Mouse (Mus musculus) c-Kit-positive CD71-positive TER-119-positive erythroid progenitor cells, embryonic 14.5 days (primary cell): Measurements from ENCODE around the gene Pdlim4.

Experiments
- DNase-seq: peaks from one replicate; pipeline ENCODE4 v3.0.0-alpha.2; 2013; ENCODE audit warnings: low spot score

Gene Pdlim4

DNA sequence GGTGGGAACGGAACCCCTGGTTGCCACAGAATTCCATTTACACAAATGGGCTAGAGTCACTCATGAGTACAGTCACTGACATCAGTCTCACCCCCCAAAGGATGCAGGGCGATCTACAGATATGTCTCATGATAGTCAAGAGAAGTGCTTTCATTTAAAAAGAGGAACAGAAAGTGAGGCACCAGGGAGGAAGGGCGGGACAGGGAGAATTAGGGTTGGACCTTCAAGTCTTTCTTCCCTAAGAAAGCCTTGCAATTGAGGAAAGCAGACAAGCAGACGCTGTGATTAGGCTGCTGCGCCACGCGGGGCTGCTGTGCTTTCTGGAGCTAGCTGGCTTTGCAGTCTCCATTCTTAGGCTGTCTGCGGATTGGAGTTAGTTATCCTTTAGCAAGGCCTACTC is 22.9 kb upstream of the Pdlim4 start:
- no peak for DNase-seq

DNA sequence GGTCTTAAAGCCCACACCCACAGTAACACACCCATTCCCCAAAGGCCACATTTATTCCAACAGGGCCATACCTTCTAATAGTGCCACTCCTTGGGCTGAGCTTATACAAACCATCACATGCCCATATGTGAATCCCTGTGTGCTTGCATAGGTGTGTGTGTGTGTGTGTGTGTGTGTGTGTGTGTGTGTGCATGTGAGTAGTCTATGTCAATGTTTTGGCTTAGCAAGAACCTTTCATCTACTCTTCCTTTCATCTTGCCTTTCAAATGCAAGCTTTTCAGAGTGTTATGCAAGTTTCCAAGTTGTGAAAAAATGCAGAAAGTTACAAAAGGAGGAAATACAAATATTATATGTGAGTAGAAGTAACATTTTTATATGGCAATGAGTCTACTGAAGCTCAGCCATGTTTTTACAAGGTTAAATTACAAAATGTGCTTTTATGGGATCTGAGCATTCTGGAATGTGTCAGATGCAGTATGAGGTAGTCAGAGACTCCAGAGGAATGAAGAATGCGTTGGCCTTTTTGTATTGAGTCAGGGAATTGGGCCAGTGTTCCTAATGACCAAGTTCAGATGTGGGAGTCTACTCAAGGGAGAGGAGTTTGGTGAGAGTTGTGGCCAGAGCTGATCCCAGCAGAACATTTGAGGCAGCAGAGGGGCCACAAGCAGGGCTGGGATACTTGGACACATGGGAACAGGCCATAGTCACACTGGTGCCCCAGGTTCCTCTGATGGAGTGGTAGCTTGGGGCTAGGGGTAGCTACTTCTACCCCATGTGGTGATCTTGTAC is 21.5 kb upstream of the Pdlim4 start:
- DNase-seq, result no peak

DNA sequence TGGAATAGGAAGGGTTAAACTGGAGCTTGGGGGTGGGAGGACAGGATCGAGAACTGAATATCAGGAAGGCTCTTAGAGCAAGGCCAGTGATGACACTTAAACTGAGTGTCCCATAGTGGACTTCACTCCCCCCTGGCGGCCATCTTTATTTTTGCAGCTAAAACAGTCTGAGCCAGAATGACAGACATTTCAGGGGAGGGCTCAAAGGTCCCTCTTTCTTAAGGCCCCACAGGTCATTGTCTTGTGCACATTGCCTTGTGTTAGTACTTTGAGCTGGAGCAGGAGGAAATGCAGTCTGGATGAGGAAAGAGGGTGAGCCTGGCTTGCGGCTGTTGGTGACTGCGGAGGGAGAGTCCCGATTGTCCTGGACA is 20.1 kb upstream of the Pdlim4 start:
- peak; percentile 62 for DNase-seq

DNA sequence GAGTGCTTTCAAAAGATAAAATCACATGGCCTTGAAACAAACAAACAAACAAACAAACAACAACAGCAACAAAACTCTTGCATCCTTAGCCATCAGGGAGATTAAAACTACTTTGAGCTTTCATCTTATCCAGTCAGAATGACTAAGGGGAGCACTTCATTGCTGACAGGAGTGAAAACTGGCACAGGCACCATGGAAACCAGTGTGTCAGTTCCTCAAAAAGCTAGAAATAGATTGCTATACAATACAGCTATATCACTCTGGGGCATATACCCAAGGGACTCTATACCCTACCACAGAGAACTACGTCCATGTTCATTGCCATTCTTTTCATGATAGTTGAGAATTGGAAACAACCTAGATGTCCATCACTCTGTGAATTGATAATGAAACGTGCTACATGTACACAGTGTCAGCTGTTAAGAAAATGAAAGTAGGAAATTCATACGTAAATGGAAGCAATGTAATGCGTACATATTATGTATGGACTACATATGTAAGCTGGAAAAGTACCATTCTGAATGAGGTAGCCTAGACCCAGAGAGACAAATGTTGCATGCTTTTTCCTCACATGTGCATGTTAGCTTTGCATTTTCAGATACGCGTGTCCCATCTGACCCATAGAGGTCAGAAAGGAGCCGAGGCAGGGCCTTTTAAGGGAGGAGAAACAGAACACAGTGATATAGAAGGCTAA is 19.6 kb upstream of the Pdlim4 start:
- no peak for DNase-seq

DNA sequence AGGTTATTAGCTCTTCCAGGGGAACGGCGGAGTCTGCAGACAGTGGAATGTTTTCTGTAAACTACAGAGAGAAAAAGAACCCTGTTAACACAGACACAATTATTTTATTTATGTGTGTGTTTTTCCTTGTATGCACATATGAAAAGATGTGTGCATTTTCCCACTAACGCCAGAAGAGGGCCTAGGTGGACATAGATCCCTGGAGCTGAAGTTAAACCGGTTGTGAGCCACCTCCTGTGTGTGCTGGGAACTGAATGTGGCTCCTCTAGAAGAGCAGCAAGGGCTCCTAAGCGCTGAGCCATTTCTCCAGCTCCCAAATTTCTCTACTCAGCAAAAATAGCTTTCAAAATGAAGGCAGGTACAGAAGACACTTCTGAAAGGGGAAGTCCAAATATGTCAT is 17.0 kb upstream of the Pdlim4 start:
- no peak for DNase-seq

DNA sequence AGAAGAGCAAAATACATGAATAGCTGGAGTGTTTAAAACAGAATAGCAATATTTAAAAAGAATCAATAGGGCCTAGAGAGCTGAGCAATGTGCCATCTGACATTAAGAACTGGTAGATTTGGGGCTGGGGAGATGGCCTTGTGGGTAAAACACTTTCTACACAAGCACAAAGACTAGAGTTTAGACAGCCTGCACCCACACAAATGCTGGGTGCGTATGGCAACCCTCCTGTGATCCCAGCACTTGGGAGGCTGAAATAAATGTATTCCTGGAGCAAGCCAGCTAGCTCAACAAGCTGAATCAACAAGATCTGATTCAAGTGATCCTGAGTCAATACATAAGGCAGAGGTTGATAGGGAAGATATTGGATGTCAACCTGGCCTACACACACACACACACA is 16.2 kb upstream of the Pdlim4 start:
- DNase-seq, result no peak

DNA sequence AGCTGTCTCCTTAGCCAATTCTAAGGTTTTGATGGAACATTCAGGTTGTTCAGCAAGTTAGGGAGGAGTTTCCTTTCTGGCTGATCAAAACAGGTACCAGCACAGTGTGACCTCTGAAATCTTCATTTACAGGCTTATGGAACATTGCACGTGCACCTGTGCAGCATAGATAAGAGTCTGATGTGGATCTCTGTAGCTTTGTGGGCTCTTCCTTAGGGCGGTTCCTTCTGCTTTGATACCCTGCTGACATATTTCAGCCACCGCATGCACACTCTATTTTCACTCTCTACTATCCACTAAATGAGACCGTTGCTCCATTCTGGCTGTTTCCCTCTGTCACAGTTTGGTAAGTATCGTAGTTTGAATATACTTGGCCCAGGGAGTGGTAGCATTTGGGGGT is 13.9 kb upstream of the Pdlim4 start:
- no peak for DNase-seq

DNA sequence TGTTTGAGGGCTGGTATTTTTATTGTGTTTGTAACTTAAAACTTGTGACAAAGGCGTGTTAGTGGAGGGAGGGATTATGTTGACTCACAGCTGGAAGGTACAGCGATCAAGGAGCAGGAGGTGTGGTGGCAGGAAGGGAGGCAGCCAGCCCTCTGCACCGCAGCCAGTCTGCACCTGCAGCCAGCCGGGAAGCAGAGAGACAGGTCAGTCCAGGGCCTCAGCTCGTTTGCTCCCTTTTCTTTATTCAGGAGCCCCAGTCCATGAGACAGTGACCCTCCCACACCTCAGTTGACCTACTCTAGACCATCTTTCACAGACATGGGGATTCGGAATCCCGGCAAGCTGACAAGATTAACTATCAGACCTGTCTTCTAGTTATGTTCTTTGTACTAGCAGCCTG is 11.6 kb upstream of the Pdlim4 start:
- no peak for DNase-seq

DNA sequence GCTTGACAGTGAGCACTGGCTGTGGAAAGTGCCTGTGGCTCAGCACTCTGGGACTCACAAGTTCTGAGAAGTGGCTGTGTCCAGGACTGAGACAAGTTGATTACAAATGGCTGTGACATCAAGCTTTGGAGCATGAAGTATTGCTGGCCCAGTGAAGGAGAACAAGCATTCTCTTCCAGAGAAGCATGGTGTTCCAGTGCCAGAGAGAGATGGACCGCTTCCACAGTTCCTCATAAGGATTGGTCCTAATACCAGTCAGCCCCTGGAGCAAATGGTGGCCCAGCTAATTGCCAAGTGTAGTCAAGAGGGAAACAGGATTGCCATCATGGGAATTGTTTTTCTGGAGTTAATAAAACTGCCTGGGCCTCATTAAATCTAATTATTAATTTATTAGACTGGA is 7.3 kb upstream of the Pdlim4 start:
- DNase-seq, result no peak

DNA sequence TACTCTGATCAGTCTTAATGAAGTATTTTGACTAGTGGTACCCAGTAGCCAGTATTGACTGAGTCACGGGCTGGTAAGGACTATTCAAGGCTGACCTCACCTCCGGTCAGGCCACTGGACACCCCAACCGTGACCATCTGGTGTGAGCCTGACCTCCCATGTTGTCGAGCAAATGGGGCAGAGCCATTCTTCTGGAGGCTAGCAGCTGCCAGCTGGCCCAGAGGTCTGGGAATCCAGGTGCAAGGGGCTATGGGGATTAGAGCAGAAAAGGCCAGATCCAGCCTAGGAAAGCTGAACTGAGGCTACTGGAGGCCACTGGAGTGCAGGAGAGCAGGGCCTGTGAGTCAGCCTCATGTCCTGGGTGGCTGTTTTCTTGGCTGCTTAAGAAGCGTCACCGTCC is 6.5 kb upstream of the Pdlim4 start:
- no peak for DNase-seq

DNA sequence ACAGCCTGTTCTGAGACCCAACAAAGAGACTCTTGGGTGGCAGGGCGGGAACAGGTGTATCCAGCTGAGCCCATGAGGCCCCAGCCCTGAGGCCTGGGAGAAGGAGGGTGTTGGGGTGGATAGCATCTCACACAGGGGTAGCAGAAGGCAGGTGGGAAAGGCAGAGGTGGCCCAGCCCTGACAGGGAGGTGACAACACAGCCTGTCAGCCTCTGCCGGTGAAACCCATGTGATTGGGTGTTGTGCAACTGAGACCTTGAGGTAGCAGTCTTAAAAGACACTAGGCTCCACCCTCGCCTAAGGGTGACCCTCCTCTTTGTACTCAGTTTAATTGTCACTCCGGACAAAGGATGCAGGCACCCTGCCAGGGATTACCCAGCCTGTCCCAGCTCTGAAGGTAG is 4.5 kb upstream of the Pdlim4 start:
- no peak for DNase-seq

DNA sequence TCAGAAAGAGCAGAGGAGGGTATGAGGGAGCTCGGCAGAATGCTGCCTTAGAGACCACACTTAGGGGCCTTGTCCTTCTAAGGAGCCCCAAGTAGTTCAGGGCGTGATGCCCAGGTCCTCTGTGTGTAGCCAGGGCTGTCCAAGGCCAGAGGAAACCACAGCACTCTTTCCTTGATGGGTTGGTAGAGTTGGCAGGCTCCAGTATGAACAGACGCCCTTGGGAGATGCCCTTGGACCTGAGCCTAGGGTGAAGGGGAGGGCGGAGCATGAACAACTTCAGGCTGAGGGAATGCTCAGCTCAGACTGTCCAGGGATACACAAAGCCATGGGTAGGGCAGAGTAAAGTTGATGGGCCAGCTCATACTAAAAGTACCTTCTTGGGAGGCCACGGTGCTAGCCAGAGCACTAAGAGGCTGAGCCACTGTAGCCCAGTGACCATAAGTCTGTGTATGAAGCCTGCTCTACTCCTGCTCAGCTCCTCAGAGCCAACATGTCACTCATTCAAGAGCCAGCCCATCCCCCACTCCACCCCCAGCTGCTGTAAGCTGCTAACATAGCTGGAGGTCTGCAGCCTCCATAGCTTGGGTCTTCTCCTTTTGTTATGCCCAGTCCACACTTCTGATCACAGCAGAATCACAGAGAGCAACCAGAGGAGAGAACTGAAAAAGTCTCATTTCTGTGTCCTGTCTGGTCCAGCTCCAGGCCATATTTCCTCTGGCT is 3.1 kb upstream of the Pdlim4 start:
- DNase-seq, result no peak

DNA sequence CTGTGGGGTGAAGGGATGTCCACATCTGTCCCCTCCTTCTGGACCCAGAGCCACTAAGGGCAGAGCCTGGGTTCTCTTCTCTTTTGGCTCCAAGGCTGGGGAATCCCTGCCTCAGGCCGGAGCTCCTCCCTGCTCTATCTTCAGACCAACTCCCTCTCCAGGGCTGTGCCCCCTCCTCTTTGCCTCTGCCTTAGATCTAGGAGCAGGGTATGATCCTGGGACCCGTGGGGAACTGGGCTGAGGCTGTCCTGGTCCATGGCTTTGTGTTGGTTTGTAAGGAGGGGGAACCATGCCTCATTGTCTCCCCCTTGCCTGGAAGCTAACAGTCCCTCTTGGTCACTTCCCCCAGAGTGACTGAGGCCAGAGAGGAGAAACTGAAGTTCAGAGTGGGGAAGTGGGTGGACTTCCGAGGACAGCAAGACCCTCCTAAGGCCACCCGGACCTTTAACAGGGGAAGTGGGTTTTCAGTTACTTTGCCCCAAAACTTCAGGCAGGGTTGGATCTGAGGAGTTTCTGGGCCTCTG is 756 bp downstream of the Pdlim4 start:
- no peak for DNase-seq

DNA sequence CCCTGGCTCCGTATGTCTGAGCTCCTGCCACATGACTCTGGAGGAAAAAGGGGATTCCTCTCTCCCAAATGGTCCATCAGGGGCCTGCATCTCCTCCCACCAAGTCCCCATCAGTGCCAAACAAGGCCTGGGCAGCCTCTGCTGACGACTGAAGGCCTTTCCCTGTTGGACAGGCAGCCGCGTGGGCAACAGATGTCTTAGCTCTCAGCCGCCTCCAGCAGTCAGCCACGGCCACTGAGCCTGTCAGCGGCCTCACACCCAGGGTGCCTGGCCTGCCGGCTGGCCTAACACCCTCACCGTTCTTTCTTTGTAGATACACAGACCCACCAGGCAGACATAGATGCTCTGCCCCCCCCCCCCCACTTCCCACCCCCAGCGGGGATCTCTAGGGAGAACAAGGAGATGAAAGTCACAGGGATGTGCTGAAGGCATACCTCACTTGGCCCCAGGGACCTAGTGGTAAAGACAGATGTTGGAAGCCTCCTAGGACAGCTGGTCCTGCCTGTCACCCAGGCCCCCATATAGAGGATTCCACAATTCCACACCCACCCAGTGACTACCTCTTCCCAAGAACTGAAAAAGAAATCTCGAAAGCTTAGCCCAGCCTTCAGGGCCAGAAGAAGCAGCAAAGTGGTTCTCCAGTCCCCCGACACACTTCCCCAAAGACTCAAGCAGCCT is 1.4 kb downstream of the Pdlim4 start:
- no peak for DNase-seq

DNA sequence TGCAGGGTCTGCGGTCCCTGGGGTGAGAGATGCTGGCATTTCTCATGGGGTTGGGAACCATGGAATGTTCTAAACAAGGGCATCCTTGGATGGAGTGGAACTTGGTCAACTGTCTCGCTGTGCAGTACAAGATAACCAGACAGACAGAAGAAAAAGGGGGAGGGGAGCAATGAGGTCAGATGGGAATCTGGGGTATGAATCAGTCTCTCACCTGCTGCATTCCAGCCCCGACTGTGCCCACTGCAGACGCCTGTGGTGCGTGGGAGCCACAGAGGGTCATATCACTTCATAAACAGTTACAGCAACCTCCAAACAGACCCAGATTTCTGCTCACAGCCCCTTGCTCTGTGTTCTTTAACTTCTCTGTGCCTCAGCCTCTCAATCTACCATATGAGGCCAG is 2.4 kb downstream of the Pdlim4 start:
- no peak for DNase-seq

DNA sequence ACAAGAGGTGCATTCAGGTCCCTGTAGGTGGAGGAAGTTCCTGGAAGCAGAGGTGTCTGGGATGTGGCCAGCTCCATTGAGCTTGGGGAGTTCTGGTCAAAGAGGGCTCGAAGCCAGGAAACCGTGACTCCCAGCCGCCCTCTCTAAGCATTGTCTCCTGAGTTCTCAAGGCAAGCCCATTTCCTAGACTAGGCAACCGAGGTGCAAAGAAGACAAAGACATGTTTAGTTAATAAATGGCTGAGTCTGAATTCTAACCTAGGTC is 3.0 kb downstream of the Pdlim4 start:
- DNase-seq, result no peak

DNA sequence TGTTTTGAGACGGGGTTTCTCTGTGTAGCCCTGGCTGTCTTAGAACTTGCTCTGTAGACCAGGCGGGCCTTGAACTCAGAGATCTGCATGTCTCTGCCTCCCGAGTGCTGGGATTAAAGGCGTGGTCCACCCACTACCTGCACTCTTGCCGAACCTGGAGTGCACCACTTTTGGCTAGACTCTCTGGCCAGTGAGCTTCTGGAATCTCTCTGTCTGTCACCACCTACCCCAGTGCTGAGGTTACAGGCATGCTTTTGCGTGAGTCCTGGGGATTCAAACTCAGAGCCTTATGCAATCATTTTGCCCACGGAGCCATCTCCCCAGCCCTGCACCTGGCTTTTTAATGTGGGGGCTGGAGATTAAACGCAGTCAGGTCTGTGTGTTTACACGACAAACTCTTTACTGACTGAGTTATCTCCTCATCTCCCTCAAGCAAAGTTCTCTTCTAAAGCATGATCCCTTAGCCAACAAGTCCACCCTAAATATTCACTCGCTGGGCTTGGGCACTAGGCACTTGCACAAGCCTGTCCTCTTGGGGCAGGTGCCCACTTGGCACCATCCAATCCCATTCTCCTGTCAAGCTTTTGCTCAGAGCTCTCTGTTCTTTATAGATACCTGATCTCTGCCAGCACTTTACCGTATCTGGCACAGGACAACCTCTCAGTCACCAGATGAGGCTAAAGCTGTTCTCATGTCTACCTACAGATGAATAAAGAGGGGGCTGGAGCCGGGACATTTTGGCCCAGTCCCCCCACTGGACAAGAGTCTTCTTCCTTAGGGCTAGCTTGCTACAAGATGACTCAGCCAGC is 3.5 kb downstream of the Pdlim4 start:
- no peak for DNase-seq

DNA sequence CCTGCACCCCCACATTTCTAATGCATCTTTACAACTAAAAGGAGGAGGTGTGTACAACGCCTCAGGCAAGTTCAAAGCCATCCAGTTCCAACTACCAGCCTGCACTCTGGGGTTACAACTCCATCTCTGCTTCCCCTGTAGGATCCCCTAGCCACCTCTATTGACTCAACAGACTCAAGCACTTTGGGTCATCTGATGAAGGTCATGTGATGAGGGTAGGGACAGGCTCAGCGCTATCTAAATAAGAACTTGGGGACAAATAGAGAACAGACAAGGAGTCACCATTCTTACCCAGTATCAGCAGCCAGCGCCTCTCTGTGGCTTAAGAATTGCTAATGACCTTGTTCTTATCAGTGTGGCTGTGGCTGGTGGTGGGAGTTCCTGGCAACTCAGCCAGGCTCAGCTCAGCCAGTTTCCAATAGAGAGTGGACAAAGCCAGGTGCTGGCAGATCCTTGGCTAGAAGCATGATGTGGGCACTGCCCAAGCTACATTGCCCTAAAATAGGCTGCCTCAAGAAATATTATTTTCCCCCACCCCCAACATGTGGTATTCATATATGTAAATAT is 4.3 kb downstream of the Pdlim4 start:
- DNase-seq, result no peak

DNA sequence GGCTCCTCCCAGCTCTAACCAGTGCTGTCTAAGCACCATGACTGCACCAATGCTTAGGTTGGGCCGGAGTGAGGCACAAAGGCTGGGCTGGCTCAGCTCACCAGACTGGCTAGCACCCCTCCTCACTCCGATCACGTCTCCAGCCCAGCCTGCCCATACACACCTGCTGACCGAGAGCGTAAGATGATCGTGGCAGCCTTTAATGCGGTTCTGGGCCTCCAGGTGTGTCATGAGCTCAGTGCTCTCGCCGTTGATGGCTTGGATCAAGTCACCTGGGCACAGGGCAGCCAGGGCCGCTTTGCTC is 5.4 kb downstream of the Pdlim4 start:
- DNase-seq, result no peak

DNA sequence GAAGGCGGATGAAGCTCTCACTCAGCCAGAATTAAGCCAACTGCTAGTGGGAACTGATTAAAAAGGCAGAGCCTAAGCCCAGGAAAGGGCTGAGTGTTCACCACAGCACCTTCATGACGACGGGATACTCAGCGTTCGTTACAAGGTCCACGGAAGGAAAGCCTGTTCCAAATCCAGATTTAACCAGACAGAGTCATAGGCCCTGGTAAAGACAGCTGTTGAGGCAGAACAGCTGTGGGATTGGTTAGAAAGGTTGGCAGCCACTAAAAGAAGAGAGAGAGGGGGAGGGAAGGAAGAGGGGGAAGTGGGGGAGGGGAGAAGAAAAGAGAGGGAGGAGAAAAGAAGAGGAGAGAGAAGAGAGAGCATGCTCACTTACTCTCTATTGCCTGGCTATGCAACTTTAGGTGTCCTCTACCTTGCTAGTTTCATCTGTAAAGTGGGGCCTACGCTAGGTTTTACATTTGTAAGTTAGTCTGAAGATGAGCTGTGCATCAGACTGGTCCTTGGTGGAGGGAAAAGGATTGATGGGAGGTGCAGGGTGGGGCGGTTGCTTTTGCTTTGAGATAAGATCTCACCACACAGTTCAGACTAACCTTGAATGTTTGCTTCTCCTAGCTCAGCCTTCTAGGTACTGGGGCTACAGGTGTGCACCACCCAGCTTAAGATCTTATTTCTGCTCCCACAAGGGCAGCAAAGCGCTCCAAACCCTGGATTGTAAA is 5.9 kb downstream of the Pdlim4 start:
- DNase-seq, result no peak

DNA sequence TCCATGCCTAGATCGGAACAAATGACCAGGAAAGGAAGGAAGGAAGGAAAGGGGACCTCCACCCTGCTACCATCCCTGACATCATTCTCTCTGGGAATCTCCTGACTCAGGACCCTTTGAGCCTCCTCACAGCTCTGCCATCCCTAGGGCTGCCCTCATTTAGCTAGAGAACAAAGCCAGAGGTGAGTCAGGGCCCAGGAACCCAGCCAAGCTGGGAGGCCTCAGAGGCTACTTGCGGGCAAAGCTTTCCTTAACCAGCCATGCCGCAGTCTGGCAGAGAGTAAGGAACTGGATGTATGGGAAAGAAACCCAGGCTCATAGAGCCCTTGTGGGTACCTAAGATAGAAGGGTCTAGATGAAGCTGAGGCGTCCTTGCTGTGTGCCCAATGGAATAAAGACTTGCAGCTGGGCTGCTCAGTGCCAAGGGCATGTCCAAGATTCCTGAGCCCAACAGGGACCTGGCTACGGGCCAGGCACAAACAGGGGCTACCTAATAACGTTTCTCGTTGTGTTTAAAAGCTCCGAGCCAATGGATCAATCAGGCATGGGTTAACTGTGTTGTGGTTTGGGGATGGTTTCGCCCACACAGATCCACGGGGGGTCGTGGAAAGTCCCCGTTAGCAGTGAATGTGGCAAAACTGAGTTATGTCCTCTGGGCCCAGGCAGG is 6.6 kb downstream of the Pdlim4 start:
- DNase-seq, result no peak
